Comparison of ENCODE assay signal across 12 mouse cellular contexts in genomic region chr1:63667201-63667948, GRCm38 (mm10). TPM values are rescaled to one million over a fixed set of nuclear protein-coding genes. Genes with fewer than 3 reads are reported as not detected.
DNase-seq lines count a peak whose midpoint lies in the region; ATAC-seq lines count a peak whose summit lies in the region.
"Had no signal": no experiment of that assay in that cellular context is flagged by ENCODE, and none has a peak within 500 bp of the region (broad histone marks: within the 10 kb centered on the region; RNA-seq: fewer than 3 reads in every experiment).

No protein-coding gene starts in this region.

- WGBS in neural tube, embryonic 12.5 days, result 33% methylated on average over 9 of the region's 9 CpGs
- WGBS in embryonic facial prominence, embryonic 13.5 days, result 41% methylated on average over 9 of the region's 9 CpGs
- 45% methylated on average over 9 of the region's 9 CpGs for WGBS in hindbrain, embryonic 15.5 days

- H3K4me1 ChIP-seq in neural tube, embryonic 12.5 days, result peaks cover 9% of the 10 kb centered on the region
- H3K4me1 ChIP-seq in embryonic facial prominence, embryonic 13.5 days, result peaks cover 10% of the 10 kb centered on the region
- H3K4me1 ChIP-seq in hindbrain, embryonic 15.5 days (replicated peaks), result peaks cover 17% of the 10 kb centered on the region

- H3K27ac ChIP-seq in neural tube, embryonic 12.5 days, result no peak overlapping the region
- no peak overlapping the region for H3K27ac ChIP-seq in embryonic facial prominence, embryonic 13.5 days
- H3K27ac ChIP-seq in hindbrain, embryonic 15.5 days (replicated peaks), result no peak overlapping the region

- H3K4me2 ChIP-seq in neural tube, embryonic 12.5 days (replicated peaks), result peak overlapping the region; percentile 23; the same call in 1 of the 2 replicates
- no peak overlapping the region for H3K4me2 ChIP-seq in embryonic facial prominence, embryonic 13.5 days
- H3K4me2 ChIP-seq in hindbrain, embryonic 15.5 days, result peak overlapping the region; percentile 51

- H3K9ac ChIP-seq in neural tube, embryonic 12.5 days, result no peak overlapping the region
- 0 out of 2 replicates have a peak overlapping the region, but pooled peaks have one; percentile 51 for H3K9ac ChIP-seq in embryonic facial prominence, embryonic 13.5 days
- no peak overlapping the region for H3K9ac ChIP-seq in hindbrain, embryonic 15.5 days

- ATAC-seq in neural tube, embryonic 12.5 days (ENCODE audit: low FRiP score, low read depth), result no peak
- no peak for ATAC-seq in embryonic facial prominence, embryonic 13.5 days (ENCODE audit: insufficient number of reproducible peaks, insufficient read depth, low FRiP score, low TSS enrichment, low read depth)
- ATAC-seq in hindbrain, embryonic 15.5 days (ENCODE audit: low FRiP score, low read depth), result no peak; the same call in none of the 2 replicates
- ATAC-seq: activated CD4-positive, CD25-positive, alpha-beta regulatory T cell, adult 4 months had no signal

- no peaks in the 10 kb centered on the region for H3K27me3 ChIP-seq in neural tube, embryonic 12.5 days (replicated peaks)
- peaks cover 3% of the 10 kb centered on the region for H3K27me3 ChIP-seq in embryonic facial prominence, embryonic 13.5 days
- no peaks in the 10 kb centered on the region for H3K27me3 ChIP-seq in hindbrain, embryonic 15.5 days

- no peaks in the 10 kb centered on the region for H3K36me3 ChIP-seq in neural tube, embryonic 12.5 days
- no peaks in the 10 kb centered on the region for H3K36me3 ChIP-seq in embryonic facial prominence, embryonic 13.5 days
- no peaks in the 10 kb centered on the region for H3K36me3 ChIP-seq in hindbrain, embryonic 15.5 days

- DNase-seq in neural tube, embryonic 10.5 days (ENCODE audit: extremely low spot score, low spot score), result no peak
- DNase-seq in retina, postnatal 1 day, result peak; percentile 87
- DNase-seq in lung, adult 18-20 months, result no peak
- no peak for DNase-seq in frontal cortex, postnatal 25 days (ENCODE audit: low spot score in 2 of 2)
- DNase-seq: heart, adult 11 months had no signal

- no peaks in the 10 kb centered on the region for H3K9me3 ChIP-seq in neural tube, embryonic 12.5 days
- H3K9me3 ChIP-seq in embryonic facial prominence, embryonic 13.5 days, result no peaks in the 10 kb centered on the region
- no peaks in the 10 kb centered on the region for H3K9me3 ChIP-seq in hindbrain, embryonic 15.5 days

- no peak overlapping the region for H3K4me3 ChIP-seq in neural tube, embryonic 12.5 days
- no peak overlapping the region for H3K4me3 ChIP-seq in embryonic facial prominence, embryonic 13.5 days
- H3K4me3 ChIP-seq in hindbrain, embryonic 15.5 days, result no peak overlapping the region; the same call in 1 of the 2 replicates

RNA-seq across cellular contexts. Expression of gene Dytn, which starts 19.4 kb away (rescaled TPM):
- polyA plus RNA-seq in neural tube, embryonic 12.5 days (2016; fragmentation: Nextera tagmentation; extraction: Ambion mirVana), result 0.08 and 0.15 TPM in 2 replicates
- polyA plus RNA-seq in embryonic facial prominence, embryonic 13.5 days (2015; fragmentation: Nextera tagmentation; extraction: Ambion mirVana), result not detected in 2 replicates
- 0.10 and 0.29 TPM in 2 replicates for polyA plus RNA-seq in hindbrain, embryonic 15.5 days (2015; fragmentation: Nextera tagmentation; extraction: Ambion mirVana)
- polyA plus RNA-seq: activated CD4-positive, CD25-positive, alpha-beta regulatory T cell, adult 4 months; kidney, embryonic 14.5 days; limb, embryonic 14.5 days; lung, embryonic 16.5 days had no signal

RNA-seq across cellular contexts. Expression of gene Gm39653, which starts 51.6 kb away (rescaled TPM):
- not detected in 2 replicates for polyA plus RNA-seq in neural tube, embryonic 12.5 days (2016; fragmentation: Nextera tagmentation; extraction: Ambion mirVana)
- polyA plus RNA-seq in embryonic facial prominence, embryonic 13.5 days (2015; fragmentation: Nextera tagmentation; extraction: Ambion mirVana), result not detected in 2 replicates
- not detected in 2 replicates for polyA plus RNA-seq in hindbrain, embryonic 15.5 days (2015; fragmentation: Nextera tagmentation; extraction: Ambion mirVana)
- polyA plus RNA-seq: activated CD4-positive, CD25-positive, alpha-beta regulatory T cell, adult 4 months; kidney, embryonic 14.5 days; limb, embryonic 14.5 days; lung, embryonic 16.5 days had no signal
